ENCODE assay signal across 28 mouse cellular contexts in genomic region chr8:108796882-108797281, GRCm38 (mm10).
DNase-seq lines count a peak whose midpoint lies in the region; ATAC-seq and TF ChIP-seq lines count a peak whose summit lies in the region.
"Had no signal": no experiment of that assay in that cellular context is flagged by ENCODE, and none has a peak within 500 bp of the region (broad histone marks: within the 10 kb centered on the region; RNA-seq: fewer than 3 reads in every experiment).

No protein-coding gene starts in this region.

- no peak overlapping the region for H3K4me2 ChIP-seq in intestine, embryonic 14.5 days (ENCODE audit: low read length)
- no peak overlapping the region for H3K4me2 ChIP-seq in intestine, embryonic 15.5 days (replicated peaks)
- no peak overlapping the region for H3K4me2 ChIP-seq in lung, embryonic 14.5 days
- no peak overlapping the region for H3K4me2 ChIP-seq in stomach, embryonic 15.5 days
- no peak overlapping the region for H3K4me2 ChIP-seq in midbrain, embryonic 16.5 days (ENCODE audit: low read length)
- H3K4me2 ChIP-seq: embryonic facial prominence, embryonic 13.5 days; hindbrain, embryonic 14.5 days; limb, embryonic 13.5 days; liver, embryonic 13.5 days; midbrain, embryonic 13.5 days had no signal

- H3K4me1 ChIP-seq in intestine, embryonic 14.5 days (replicated peaks; ENCODE audit: control insufficient read depth, insufficient read depth, low read length), result peaks cover 27% of the 10 kb centered on the region
- H3K4me1 ChIP-seq in intestine, embryonic 15.5 days (replicated peaks), result peaks cover 26% of the 10 kb centered on the region
- H3K4me1 ChIP-seq in lung, embryonic 14.5 days (ENCODE audit: insufficient read depth), result peaks cover 20% of the 10 kb centered on the region
- peaks cover 20% of the 10 kb centered on the region for H3K4me1 ChIP-seq in stomach, embryonic 15.5 days
- peaks cover 10% of the 10 kb centered on the region for H3K4me1 ChIP-seq in midbrain, embryonic 16.5 days (ENCODE audit: control insufficient read depth, insufficient read depth, low read length)

- no peak for TF ChIP-seq CTCF in lung, embryonic 14.5 days (IDR thresholded peaks at IDR 0.05; ENCODE audit: low read depth)

- H3K9ac ChIP-seq in intestine, embryonic 14.5 days (ENCODE audit: low read length), result no peak overlapping the region
- no peak overlapping the region for H3K9ac ChIP-seq in intestine, embryonic 15.5 days
- no peak overlapping the region for H3K9ac ChIP-seq in lung, embryonic 14.5 days
- H3K9ac ChIP-seq in stomach, embryonic 15.5 days, result no peak overlapping the region
- no peak overlapping the region for H3K9ac ChIP-seq in midbrain, embryonic 16.5 days (ENCODE audit: low read depth, low read length)
- H3K9ac ChIP-seq: embryonic facial prominence, embryonic 13.5 days; forebrain, postnatal 0 days; hindbrain, embryonic 14.5 days; limb, embryonic 13.5 days; liver, embryonic 13.5 days; midbrain, embryonic 13.5 days had no signal

- H3K27ac ChIP-seq in intestine, embryonic 14.5 days (ENCODE audit: low read depth), result peak overlapping the region; percentile 69; the same call in 1 of the 2 replicates
- H3K27ac ChIP-seq in intestine, embryonic 15.5 days, result no peak overlapping the region
- peak overlapping the region; percentile 81; the same call in 1 of the 2 replicates for H3K27ac ChIP-seq in lung, embryonic 14.5 days (ENCODE audit: low read depth)
- peak overlapping the region; percentile 80; the same call in 1 of the 2 replicates for H3K27ac ChIP-seq in stomach, embryonic 15.5 days
- no peak overlapping the region for H3K27ac ChIP-seq in midbrain, embryonic 16.5 days (ENCODE audit: low read length)
- H3K27ac ChIP-seq: hindbrain, embryonic 14.5 days; layer of hippocampus, adult 2 months; left cerebral cortex, adult 2 months; limb, embryonic 13.5 days; liver, embryonic 13.5 days; macrophage; midbrain, embryonic 13.5 days had no signal

- peaks cover 19% of the 10 kb centered on the region for H3K9me3 ChIP-seq in intestine, embryonic 14.5 days (ENCODE audit: control insufficient read depth, low read length)
- 0 out of 2 replicates have a peak, but pooled peaks cover 4% of the 10 kb centered on the region for H3K9me3 ChIP-seq in intestine, embryonic 15.5 days
- H3K9me3 ChIP-seq in lung, embryonic 14.5 days (ENCODE audit: low read depth, low read length), result peaks cover 19% of the 10 kb centered on the region; the same call in 1 of the 2 replicates
- no peaks in the 10 kb centered on the region for H3K9me3 ChIP-seq in stomach, embryonic 15.5 days
- peaks cover 3% of the 10 kb centered on the region; the same call in 1 of the 2 replicates for H3K9me3 ChIP-seq in midbrain, embryonic 16.5 days (replicated peaks; ENCODE audit: control insufficient read depth, low read length, poor library complexity, severe bottlenecking)

- H3K36me3 ChIP-seq in intestine, embryonic 14.5 days (ENCODE audit: control insufficient read depth, insufficient read depth, low read length), result peaks cover 48% of the 10 kb centered on the region
- peaks cover 32% of the 10 kb centered on the region for H3K36me3 ChIP-seq in intestine, embryonic 15.5 days
- peaks cover 61% of the 10 kb centered on the region for H3K36me3 ChIP-seq in lung, embryonic 14.5 days (ENCODE audit: insufficient read depth)
- H3K36me3 ChIP-seq in stomach, embryonic 15.5 days, result peaks cover 42% of the 10 kb centered on the region
- H3K36me3 ChIP-seq in midbrain, embryonic 16.5 days (ENCODE audit: control insufficient read depth, insufficient read depth, low read length), result peaks cover 46% of the 10 kb centered on the region

- ATAC-seq in intestine, embryonic 14.5 days (replicated peaks; ENCODE audit: low FRiP score, low TSS enrichment, low read depth), result no peak
- no peak for ATAC-seq in intestine, embryonic 15.5 days
- no peak for ATAC-seq in lung, embryonic 14.5 days (ENCODE audit: insufficient read depth)
- ATAC-seq in stomach, embryonic 15.5 days (ENCODE audit: insufficient read depth, low FRiP score, low read depth), result no peak
- no peak for ATAC-seq in midbrain, embryonic 16.5 days
- ATAC-seq: forebrain, postnatal 0 days; midbrain, embryonic 13.5 days had no signal

- DNase-seq in intestine, embryonic 14.5 days (ENCODE audit: low spot score), result no peak
- no peak for DNase-seq in lung, embryonic 14.5 days
- DNase-seq in lung, postnatal 10 days, result no peak
- peak; percentile 27 for DNase-seq in R1 (ENCODE audit: low read depth, low spot score)
- DNase-seq: B cell, adult 2 months; cerebellum, adult 11 months; cerebellum, adult 9-11 months; forebrain, postnatal 0 days; gastrocnemius, postnatal 10 days; heart, postnatal 4 days; kidney, adult 9 months; kidney, postnatal 36 days; liver, embryonic 13.5 days; lung, adult 18-20 months; right cerebral cortex, postnatal 25 days; thymus, adult 2 months; thymus, postnatal 36 days had no signal

- H3K4me3 ChIP-seq in intestine, embryonic 14.5 days (ENCODE audit: low read depth, low read length), result no peak overlapping the region
- H3K4me3 ChIP-seq in intestine, embryonic 15.5 days (replicated peaks), result no peak overlapping the region
- H3K4me3 ChIP-seq in lung, embryonic 14.5 days (ENCODE audit: low read depth, low read length), result no peak overlapping the region
- no peak overlapping the region for H3K4me3 ChIP-seq in stomach, embryonic 15.5 days (replicated peaks)
- H3K4me3 ChIP-seq in midbrain, embryonic 16.5 days (ENCODE audit: low read depth, low read length), result no peak overlapping the region
- H3K4me3 ChIP-seq: embryonic facial prominence, embryonic 13.5 days; erythroblast, embryonic 14.5 days; layer of hippocampus, adult 2 months; left cerebral cortex, adult 2 months; limb, embryonic 13.5 days; liver, embryonic 13.5 days; midbrain, embryonic 13.5 days had no signal

- H3K27me3 ChIP-seq in intestine, embryonic 14.5 days (replicated peaks; ENCODE audit: control insufficient read depth, insufficient read depth, low read length), result no peaks in the 10 kb centered on the region
- no peaks in the 10 kb centered on the region for H3K27me3 ChIP-seq in intestine, embryonic 15.5 days (replicated peaks)
- H3K27me3 ChIP-seq in lung, embryonic 14.5 days (ENCODE audit: insufficient read depth, low read length), result no peaks in the 10 kb centered on the region
- no peaks in the 10 kb centered on the region for H3K27me3 ChIP-seq in stomach, embryonic 15.5 days (replicated peaks)
- no peaks in the 10 kb centered on the region for H3K27me3 ChIP-seq in midbrain, embryonic 16.5 days (ENCODE audit: control insufficient read depth, insufficient read depth, low read depth, low read length)
- H3K27me3 ChIP-seq: embryonic facial prominence, embryonic 13.5 days; limb, embryonic 13.5 days; liver, embryonic 13.5 days; midbrain, embryonic 13.5 days had no signal

- WGBS in intestine, embryonic 14.5 days, result 87% methylated on average over 3 of the region's 3 CpGs
- WGBS in intestine, embryonic 15.5 days, result 70% methylated on average over 3 of the region's 3 CpGs
- WGBS in lung, embryonic 14.5 days, result 82% methylated on average over 3 of the region's 3 CpGs
- 88% methylated on average over 3 of the region's 3 CpGs for WGBS in stomach, embryonic 15.5 days
- 77% methylated on average over 3 of the region's 3 CpGs for WGBS in midbrain, embryonic 16.5 days

Comparison
In these comparisons a context has a peak if more than half of its experiments do, and no peak if none do; other contexts are left out.
1. H3K27ac ChIP-seq: peak in intestine, embryonic 14.5 days (single experiment), lung, embryonic 14.5 days (single experiment) and stomach, embryonic 15.5 days (single experiment); none in intestine, embryonic 15.5 days (single experiment) and midbrain, embryonic 16.5 days (single experiment).